8 mouse cellular contexts compared by ENCODE assay signal in the genomic region with DNA sequence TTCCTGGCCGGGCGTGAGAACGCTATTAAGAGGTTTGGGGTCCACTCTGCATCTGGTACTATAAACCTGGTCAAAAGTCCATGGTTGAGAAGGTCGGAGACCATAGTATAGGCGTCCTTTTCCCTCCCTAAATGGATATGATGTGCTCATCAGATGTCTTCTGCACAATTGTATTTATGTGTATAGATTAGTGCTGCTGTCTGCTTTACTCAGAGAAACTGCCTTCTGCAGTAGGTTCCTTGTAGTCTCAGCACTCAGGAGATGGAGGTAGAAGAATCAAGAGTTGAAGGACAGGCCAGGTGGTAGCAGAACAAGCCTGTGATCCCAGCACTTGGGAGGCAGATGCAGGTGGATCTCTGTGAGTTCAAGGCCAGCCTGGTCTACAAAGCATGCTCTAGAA. TPM values are rescaled to one million over a fixed set of nuclear protein-coding genes. Genes with fewer than 3 reads are reported as not detected.
DNase-seq lines count a peak whose midpoint lies in the region; ATAC-seq lines count a peak whose summit lies in the region.

No protein-coding gene starts in this region.

- peak overlapping the region; percentile 46 for H3K4me3 ChIP-seq in kidney, embryonic 15.5 days (replicated peaks)
- peak overlapping the region; percentile 29 for H3K4me3 ChIP-seq in hindbrain, embryonic 11.5 days (ENCODE audit: low read depth, low read length)

- WGBS in kidney, embryonic 15.5 days, result 6% methylated on average over 5 of the region's 5 CpGs
- WGBS in hindbrain, embryonic 11.5 days, result 7% methylated on average over 5 of the region's 5 CpGs

- no peaks in the 10 kb centered on the region for H3K36me3 ChIP-seq in kidney, embryonic 15.5 days
- H3K36me3 ChIP-seq in hindbrain, embryonic 11.5 days (ENCODE audit: control insufficient read depth, insufficient read depth, low read length), result no peaks in the 10 kb centered on the region

- 0 out of 2 replicates have a peak, but pooled peaks cover 2% of the 10 kb centered on the region for H3K4me1 ChIP-seq in kidney, embryonic 15.5 days
- H3K4me1 ChIP-seq in hindbrain, embryonic 11.5 days (replicated peaks; ENCODE audit: control insufficient read depth, insufficient read depth, low read length), result no peaks in the 10 kb centered on the region

- H3K4me2 ChIP-seq in kidney, embryonic 15.5 days, result peak overlapping the region; percentile 56
- H3K4me2 ChIP-seq in hindbrain, embryonic 11.5 days (replicated peaks; ENCODE audit: low read depth, low read length), result peak overlapping the region; percentile 41

- DNase-seq in kidney, adult 18-20 months, result no peak
- peak; percentile 34 for DNase-seq in hindbrain, embryonic 11.5 days (ENCODE audit: low spot score)
- no peak for DNase-seq in T-cell, adult 2 months (ENCODE audit: low spot score)
- DNase-seq in cerebellum, postnatal 14 days, result no peak
- no peak for DNase-seq in kidney, postnatal 10 days

- no peaks in the 10 kb centered on the region for H3K27me3 ChIP-seq in kidney, embryonic 15.5 days
- no peaks in the 10 kb centered on the region for H3K27me3 ChIP-seq in hindbrain, embryonic 11.5 days (ENCODE audit: control insufficient read depth, insufficient read depth, low read length)

- no peak overlapping the region; the same call in 1 of the 2 replicates for H3K27ac ChIP-seq in kidney, embryonic 15.5 days
- no peak overlapping the region for H3K27ac ChIP-seq in hindbrain, embryonic 11.5 days (ENCODE audit: low read depth, low read length)

- H3K9ac ChIP-seq in kidney, embryonic 15.5 days, result peak overlapping the region; percentile 16; the same call in 1 of the 2 replicates
- H3K9ac ChIP-seq in hindbrain, embryonic 11.5 days (ENCODE audit: low read depth, low read length), result peak overlapping the region; percentile 45; the same call in 1 of the 2 replicates

- H3K9me3 ChIP-seq in kidney, embryonic 15.5 days (replicated peaks), result 0 out of 2 replicates have a peak, but pooled peaks cover 3% of the 10 kb centered on the region
- H3K9me3 ChIP-seq in hindbrain, embryonic 11.5 days (ENCODE audit: control insufficient read depth, low read length), result no peaks in the 10 kb centered on the region

- ATAC-seq in kidney, embryonic 15.5 days (replicated peaks; ENCODE audit: low FRiP score), result peak; percentile 38; the same call in 1 of the 2 replicates
- ATAC-seq in common myeloid progenitor, adult 5-6 weeks (replicated peaks; ENCODE audit: low read depth, poor library complexity, severe bottlenecking), result peak; percentile 30
- peak; percentile 47; the same call in 1 of the 2 replicates for ATAC-seq in hindbrain, embryonic 11.5 days (ENCODE audit: low FRiP score)
- ATAC-seq in megakaryocyte-erythroid progenitor cell, adult 5-6 weeks (replicated peaks; ENCODE audit: low FRiP score, low TSS enrichment, poor library complexity, severe bottlenecking), result peak; percentile 60; the same call in 1 of the 2 replicates

RNA-seq across cellular contexts. Expression of a gene that starts 22.6 kb away (rescaled TPM):
- 31.1 and 31.4 TPM in 2 replicates for polyA plus RNA-seq in kidney, embryonic 15.5 days (2015; fragmentation: Nextera tagmentation; extraction: Ambion mirVana)
- total RNA-seq in common myeloid progenitor, adult 5-6 weeks (2017), result 4.3 and 4.7 TPM in 2 replicates
- 7.6 and 10.4 TPM in 2 replicates for polyA plus RNA-seq in hindbrain, embryonic 11.5 days (2014; fragmentation: Nextera tagmentation; extraction: Ambion mirVana)
- 15.3 and 18.3 TPM in 2 replicates for total RNA-seq in megakaryocyte-erythroid progenitor cell, adult 5-6 weeks (2014; fragmentation: Nextera tagmentation)
- total RNA-seq in megakaryocyte-erythroid progenitor cell, adult 5-6 weeks (2017), result 3.4 and 7.3 TPM in 2 replicates
